Mouse (Mus musculus): ENCODE measurements around the gene Ptcra. TPM values are rescaled to one million over a fixed set of nuclear protein-coding genes. Genes with fewer than 3 reads are reported as not detected.

Ptcra gene
- polyA plus RNA-seq, 1 experiment from 2014 or later: 1.0 TPM

DNA sequence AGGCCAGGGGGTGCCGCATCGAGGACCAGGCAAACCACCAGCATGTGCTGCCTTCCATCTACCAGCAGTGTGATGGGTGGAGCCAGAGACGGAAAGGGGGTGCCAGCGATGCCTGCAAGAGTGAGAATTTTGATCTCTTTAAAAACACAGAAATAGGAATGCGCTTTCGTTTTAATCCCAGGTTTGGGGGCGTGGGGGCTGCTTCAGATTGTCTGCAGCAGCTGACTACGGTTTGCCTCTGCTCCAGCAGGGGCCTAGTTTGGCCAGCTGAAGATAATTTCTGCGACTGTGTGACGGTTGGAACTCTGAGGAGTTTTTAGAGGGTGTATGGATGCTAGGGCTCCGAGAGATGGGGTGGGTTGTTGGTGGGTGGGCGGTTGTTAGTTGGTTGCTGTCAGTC is 4.8 kb downstream of the Ptcra start:
- H3K27me3 ChIP-seq (replicated peaks; ENCODE audit: control insufficient read depth, insufficient read depth, low read length): no peaks in the 10 kb centered on the region
- H3K36me3 ChIP-seq (ENCODE audit: control insufficient read depth, insufficient read depth, low read length): no peaks in the 10 kb centered on the region
- no peaks in the 10 kb centered on the region for H3K9me3 ChIP-seq (ENCODE audit: control insufficient read depth, low read length)
- H3K4me3 ChIP-seq (ENCODE audit: low read depth, low read length): no peak overlapping the region
- no peak for ATAC-seq (replicated peaks; ENCODE audit: low FRiP score)
- 83% methylated on average over 12 of the region's 12 CpGs for WGBS
- H3K9ac ChIP-seq (ENCODE audit: low read depth, low read length): no peak overlapping the region; the same call in 1 of the 2 replicates
- no peak overlapping the region for H3K4me2 ChIP-seq
- DNase-seq (ENCODE audit: low spot score): no peak
- H3K27ac ChIP-seq (ENCODE audit: low read depth, low read length): no peak overlapping the region
- H3K4me1 ChIP-seq (replicated peaks; ENCODE audit: control insufficient read depth, insufficient read depth, low read length): no peaks in the 10 kb centered on the region

DNA sequence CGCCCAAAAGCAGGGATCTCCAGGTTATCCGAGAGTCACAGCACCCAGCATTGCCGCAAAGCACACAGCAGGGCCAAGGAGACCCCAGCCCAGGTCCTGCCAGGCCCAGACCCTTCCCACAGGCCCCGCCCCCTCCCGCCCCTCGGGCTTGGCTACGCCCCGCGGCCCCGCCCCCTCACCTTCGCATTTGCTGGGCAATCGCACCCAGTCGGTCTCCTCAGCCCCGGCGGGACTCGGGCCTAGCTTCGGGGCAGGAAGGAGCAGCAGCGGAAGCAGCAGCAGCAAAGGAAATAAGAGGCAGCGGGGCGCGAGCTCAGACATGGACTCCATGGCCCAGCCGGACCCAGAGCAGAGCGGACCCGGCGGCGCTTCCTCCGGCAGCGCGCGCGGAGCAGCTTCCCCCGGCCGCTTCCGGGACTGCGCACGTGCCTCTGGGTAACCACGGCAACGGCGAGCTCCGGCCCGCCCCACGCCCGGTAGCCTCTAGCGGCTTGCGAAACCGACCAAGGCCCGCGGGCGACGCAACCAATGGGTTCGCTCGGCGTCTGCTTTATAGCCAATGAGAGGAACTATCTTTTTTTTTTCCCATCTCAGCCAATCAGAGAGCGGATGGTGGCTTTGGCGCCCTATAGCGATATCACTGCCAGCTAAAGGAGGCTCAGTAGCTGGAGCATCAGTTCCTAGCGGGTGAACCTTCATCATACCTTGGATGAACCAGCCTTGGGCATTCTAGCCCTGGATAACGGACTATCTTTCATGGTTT is 11.5 kb downstream of the Ptcra start, which contains the start of gene Cnpy3:
Gene Cnpy3 (minus strand): TSS at position 421 of the 763 bp plus-strand sequence.
- peak; percentile 99 for ATAC-seq (replicated peaks; ENCODE audit: low FRiP score)
- no peaks in the 10 kb centered on the region for H3K9me3 ChIP-seq (ENCODE audit: control insufficient read depth, low read length)
- peak within 1 kb of the TSS; percentile 85 for H3K9ac ChIP-seq (ENCODE audit: low read depth, low read length)
- peaks cover 5% of the 10 kb centered on the region; the same call in 1 of the 2 replicates for H3K36me3 ChIP-seq (ENCODE audit: control insufficient read depth, insufficient read depth, low read length)
- under 1% methylated on average over 58 of the region's 58 CpGs for WGBS
- H3K4me2 ChIP-seq: peak within 1 kb of the TSS; percentile 90
- peak within 1 kb of the TSS; percentile 85 for H3K27ac ChIP-seq (ENCODE audit: low read depth, low read length)
- no peaks in the 10 kb centered on the region for H3K27me3 ChIP-seq (replicated peaks; ENCODE audit: control insufficient read depth, insufficient read depth, low read length)
- peaks cover 12% of the 10 kb centered on the region; the same call in 1 of the 2 replicates for H3K4me1 ChIP-seq (replicated peaks; ENCODE audit: control insufficient read depth, insufficient read depth, low read length)
- peak; percentile 99 for DNase-seq (ENCODE audit: low spot score)
- H3K4me3 ChIP-seq (ENCODE audit: low read depth, low read length): peak within 1 kb of the TSS; percentile 81

DNA sequence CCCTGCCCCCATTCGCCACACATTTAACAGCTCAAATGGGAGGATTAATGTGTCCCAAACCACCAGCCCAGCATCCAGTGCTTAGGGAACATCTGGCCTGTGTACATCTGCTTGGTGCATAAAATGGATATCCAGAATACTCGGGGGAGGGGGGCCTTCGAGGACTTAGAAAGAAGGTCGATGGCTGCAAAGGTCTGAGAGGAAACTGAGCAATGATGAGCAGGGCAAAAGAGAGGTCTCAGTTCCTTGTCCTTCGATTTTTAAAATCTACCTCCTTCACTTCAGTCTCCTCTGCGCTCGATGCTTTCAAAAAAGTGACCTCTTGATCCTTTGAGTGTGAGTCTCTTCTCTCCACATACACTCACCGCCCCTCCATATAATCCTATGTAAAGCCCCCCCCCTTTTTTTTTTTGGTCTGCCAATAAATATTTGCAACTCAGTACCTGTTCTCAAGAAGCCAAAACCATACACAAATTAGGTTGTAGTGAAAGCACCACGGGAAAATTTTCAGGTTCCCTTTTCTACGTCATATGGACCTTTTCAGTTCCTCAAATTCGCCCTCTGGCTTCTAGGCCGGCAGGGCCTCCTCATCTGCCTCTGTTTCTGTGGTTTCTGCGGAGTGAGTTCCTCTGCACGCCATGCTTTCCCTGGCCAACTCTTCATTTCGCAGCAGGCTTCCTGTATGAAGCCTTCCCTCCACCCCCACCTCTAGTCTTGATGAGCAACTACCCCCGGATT is 12.3 kb downstream of the Ptcra start:
- Histone ChIP-seq H3K9me3 (ENCODE audit: control insufficient read depth, low read length) (no peaks in the 10 kb centered on the region), H3K4me2 (peak overlapping the region; percentile 90), H3K4me1 (replicated peaks; ENCODE audit: control insufficient read depth, insufficient read depth, low read length) (peaks cover 12% of the 10 kb centered on the region; the same call in 1 of the 2 replicates), H3K27ac (ENCODE audit: low read depth, low read length) (peak overlapping the region; percentile 85), H3K4me3 (ENCODE audit: low read depth, low read length) (peak overlapping the region; percentile 81), H3K36me3 (ENCODE audit: control insufficient read depth, insufficient read depth, low read length) (peaks cover 7% of the 10 kb centered on the region; the same call in 1 of the 2 replicates), H3K9ac (ENCODE audit: low read depth, low read length) (peak overlapping the region; percentile 85), H3K27me3 (replicated peaks; ENCODE audit: control insufficient read depth, insufficient read depth, low read length) (no peaks in the 10 kb centered on the region)
- 22% methylated on average over 16 of the region's 16 CpGs for WGBS
- no peak for ATAC-seq (replicated peaks; ENCODE audit: low FRiP score)
- DNase-seq (ENCODE audit: low spot score): no peak

DNA sequence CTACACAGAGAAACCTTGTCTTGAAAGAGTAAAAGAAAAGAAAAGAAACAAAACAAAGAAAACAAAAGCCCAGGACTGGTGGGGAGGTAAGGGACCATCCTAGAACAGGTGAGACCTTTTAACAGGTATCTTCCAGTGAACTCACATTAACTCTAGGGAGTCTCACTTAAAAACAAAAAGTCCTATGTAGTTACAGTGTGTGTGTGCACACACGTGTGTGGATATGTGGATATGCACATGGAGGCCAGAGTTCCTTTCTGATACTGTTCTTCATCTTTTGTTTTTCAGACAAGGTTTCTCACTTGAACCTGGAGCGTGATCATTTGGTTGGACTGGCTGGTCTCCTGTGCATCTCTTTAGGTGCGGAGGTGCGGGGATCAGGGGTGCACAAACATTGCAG is 12.9 kb downstream of the Ptcra start:
- Histone ChIP-seq H3K4me3 (ENCODE audit: low read depth, low read length) (peak overlapping the region; percentile 81), H3K4me2 (peak overlapping the region; percentile 90), H3K9ac (ENCODE audit: low read depth, low read length) (peak overlapping the region; percentile 85), H3K36me3 (ENCODE audit: control insufficient read depth, insufficient read depth, low read length) (peaks cover 11% of the 10 kb centered on the region; the same call in 1 of the 2 replicates), H3K27ac (ENCODE audit: low read depth, low read length) (peak overlapping the region; percentile 85; the same call in 1 of the 2 replicates), H3K27me3 (replicated peaks; ENCODE audit: control insufficient read depth, insufficient read depth, low read length) (no peaks in the 10 kb centered on the region), H3K9me3 (ENCODE audit: control insufficient read depth, low read length) (no peaks in the 10 kb centered on the region), H3K4me1 (replicated peaks; ENCODE audit: control insufficient read depth, insufficient read depth, low read length) (peaks cover 12% of the 10 kb centered on the region; the same call in 1 of the 2 replicates)
- DNase-seq (ENCODE audit: low spot score): no peak
- no peak for ATAC-seq (replicated peaks; ENCODE audit: low FRiP score)
- WGBS: 81% methylated on average over 4 of the region's 4 CpGs

DNA sequence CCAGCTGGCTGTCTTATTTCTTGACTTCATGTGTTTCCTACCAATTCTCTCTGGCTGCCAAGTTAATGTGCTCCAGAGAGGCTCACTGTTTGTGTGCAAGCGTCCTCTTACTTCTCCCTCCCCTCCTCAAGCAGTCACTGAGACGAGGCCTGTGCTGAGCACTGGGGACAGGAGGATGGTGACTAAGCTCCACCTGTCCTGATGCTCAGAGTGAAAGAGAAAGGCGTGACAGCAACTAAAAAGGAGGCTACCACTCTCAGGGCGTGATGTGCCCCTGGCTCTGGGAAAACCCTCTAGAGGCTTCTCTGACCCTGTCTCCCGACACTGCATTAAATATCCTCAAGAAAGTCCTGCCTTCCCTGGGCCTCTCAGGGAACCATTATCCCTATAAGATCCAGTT is 14.2 kb downstream of the Ptcra start:
- Histone ChIP-seq H3K4me2 (no peak overlapping the region), H3K9ac (ENCODE audit: low read depth, low read length) (no peak overlapping the region), H3K27me3 (replicated peaks; ENCODE audit: control insufficient read depth, insufficient read depth, low read length) (no peaks in the 10 kb centered on the region), H3K36me3 (ENCODE audit: control insufficient read depth, insufficient read depth, low read length) (peaks cover 13% of the 10 kb centered on the region; the same call in 1 of the 2 replicates), H3K4me1 (replicated peaks; ENCODE audit: control insufficient read depth, insufficient read depth, low read length) (peaks cover 12% of the 10 kb centered on the region; the same call in 1 of the 2 replicates), H3K9me3 (ENCODE audit: control insufficient read depth, low read length) (no peaks in the 10 kb centered on the region), H3K27ac (ENCODE audit: low read depth, low read length) (no peak overlapping the region), H3K4me3 (ENCODE audit: low read depth, low read length) (no peak overlapping the region)
- no peak for DNase-seq (ENCODE audit: low spot score)
- no peak for ATAC-seq (replicated peaks; ENCODE audit: low FRiP score)
- 92% methylated on average over 5 of the region's 5 CpGs for WGBS

DNA sequence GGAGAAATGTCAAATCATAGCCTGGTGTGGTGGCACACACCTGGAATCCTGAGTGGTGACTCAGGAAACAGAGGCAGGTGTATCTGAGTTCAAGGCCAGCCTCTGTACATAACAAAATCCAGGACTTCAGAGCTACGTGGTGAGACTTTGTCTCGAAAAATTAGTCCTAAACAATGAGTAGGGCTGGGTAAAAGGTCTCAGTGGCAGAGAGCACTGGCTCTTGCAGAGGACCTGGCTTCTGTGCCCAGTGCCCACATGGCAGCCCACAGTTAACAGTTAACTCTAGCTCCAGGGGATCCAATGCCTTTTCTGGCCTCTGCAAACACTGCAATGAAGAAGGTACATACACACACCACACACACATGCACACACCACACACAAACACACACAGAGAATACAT is 15.7 kb downstream of the Ptcra start:
- Histone ChIP-seq H3K4me3 (ENCODE audit: low read depth, low read length) (no peak overlapping the region), H3K27ac (ENCODE audit: low read depth, low read length) (no peak overlapping the region), H3K9ac (ENCODE audit: low read depth, low read length) (no peak overlapping the region), H3K9me3 (ENCODE audit: control insufficient read depth, low read length) (no peaks in the 10 kb centered on the region), H3K36me3 (ENCODE audit: control insufficient read depth, insufficient read depth, low read length) (peaks cover 20% of the 10 kb centered on the region; the same call in 1 of the 2 replicates), H3K27me3 (replicated peaks; ENCODE audit: control insufficient read depth, insufficient read depth, low read length) (no peaks in the 10 kb centered on the region), H3K4me2 (no peak overlapping the region), H3K4me1 (replicated peaks; ENCODE audit: control insufficient read depth, insufficient read depth, low read length) (peaks cover 12% of the 10 kb centered on the region; the same call in 1 of the 2 replicates)
- ATAC-seq (replicated peaks; ENCODE audit: low FRiP score) (no peak), DNase-seq (ENCODE audit: low spot score) (no peak)
- WGBS: 78% methylated on average over 2 of the region's 2 CpGs

DNA sequence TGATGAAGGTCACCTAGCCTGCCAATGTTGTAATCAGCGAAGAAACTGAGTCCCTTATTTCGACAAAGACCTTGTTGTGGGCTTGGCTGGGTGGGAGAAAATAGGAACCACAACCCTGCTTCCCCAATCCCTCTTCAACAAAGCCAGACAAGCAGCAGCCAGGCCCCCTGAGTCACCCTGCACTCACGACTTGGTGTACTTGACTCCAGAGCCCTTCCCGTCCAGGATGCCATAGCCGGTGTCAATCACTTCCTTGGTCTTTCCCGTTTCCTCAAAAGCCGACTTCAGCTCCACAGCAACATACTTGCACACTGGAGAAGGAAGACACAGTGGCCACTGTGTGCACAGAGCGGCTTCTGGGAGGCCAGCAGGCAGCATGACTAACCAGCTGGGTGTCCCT is 16.3 kb downstream of the Ptcra start:
- H3K36me3 ChIP-seq (ENCODE audit: control insufficient read depth, insufficient read depth, low read length): peaks cover 24% of the 10 kb centered on the region; the same call in 1 of the 2 replicates
- H3K27me3 ChIP-seq (replicated peaks; ENCODE audit: control insufficient read depth, insufficient read depth, low read length): no peaks in the 10 kb centered on the region
- peaks cover 9% of the 10 kb centered on the region; the same call in 1 of the 2 replicates for H3K4me1 ChIP-seq (replicated peaks; ENCODE audit: control insufficient read depth, insufficient read depth, low read length)
- no peak overlapping the region for H3K9ac ChIP-seq (ENCODE audit: low read depth, low read length)
- ATAC-seq (replicated peaks; ENCODE audit: low FRiP score) (no peak), DNase-seq (ENCODE audit: low spot score) (no peak)
- H3K4me2 ChIP-seq: no peak overlapping the region
- H3K27ac ChIP-seq (ENCODE audit: low read depth, low read length): no peak overlapping the region
- 78% methylated on average over 8 of the region's 8 CpGs for WGBS
- H3K4me3 ChIP-seq (ENCODE audit: low read depth, low read length): no peak overlapping the region
- no peaks in the 10 kb centered on the region for H3K9me3 ChIP-seq (ENCODE audit: control insufficient read depth, low read length)

DNA sequence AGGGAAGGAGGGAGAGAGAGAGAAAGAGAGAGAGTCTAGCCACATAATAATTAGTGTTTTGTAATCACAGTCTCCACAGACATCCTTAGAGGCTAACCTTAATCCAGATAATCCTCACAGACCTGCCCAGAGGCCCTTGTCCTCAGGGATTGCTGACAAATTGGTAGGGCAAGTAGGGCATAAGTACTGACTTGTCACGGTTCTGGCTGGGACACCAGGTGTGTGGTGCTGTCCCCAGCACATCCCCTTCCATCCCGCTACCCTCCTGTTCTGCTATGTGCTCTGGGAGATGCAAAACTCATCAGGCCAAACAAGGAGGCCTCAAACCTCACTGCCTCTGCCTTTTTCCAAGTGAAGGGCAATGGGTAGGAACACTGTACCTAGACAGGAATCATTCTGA is 18.0 kb downstream of the Ptcra start:
- Histone ChIP-seq H3K9ac (ENCODE audit: low read depth, low read length) (no peak overlapping the region), H3K4me2 (no peak overlapping the region), H3K36me3 (ENCODE audit: control insufficient read depth, insufficient read depth, low read length) (peaks cover 24% of the 10 kb centered on the region; the same call in 1 of the 2 replicates), H3K9me3 (ENCODE audit: control insufficient read depth, low read length) (no peaks in the 10 kb centered on the region), H3K27me3 (replicated peaks; ENCODE audit: control insufficient read depth, insufficient read depth, low read length) (no peaks in the 10 kb centered on the region), H3K4me3 (ENCODE audit: low read depth, low read length) (no peak overlapping the region), H3K4me1 (replicated peaks; ENCODE audit: control insufficient read depth, insufficient read depth, low read length) (peaks cover 2% of the 10 kb centered on the region; the same call in 1 of the 2 replicates), H3K27ac (ENCODE audit: low read depth, low read length) (no peak overlapping the region)
- WGBS: 90% methylated on average over 2 of the region's 2 CpGs
- ATAC-seq (replicated peaks; ENCODE audit: low FRiP score) (no peak), DNase-seq (ENCODE audit: low spot score) (no peak)
